Mouse (Mus musculus) kidney, adult 2 months (tissue): ENCODE data around the gene Draxin.
A peak's percentile ranks its signal among the peaks of the same experiment; 100 is the strongest.

ENCODE experiments used
- CTCF ChIP-seq: fragments of 200-500 bp; conservative IDR thresholded peaks from 2 replicates; pipeline ENCODE4 v1.5.1; 2011; ENCODE audit warnings: low read depth, mild to moderate bottlenecking, control low read depth, low read length, moderate library complexity, mixed read lengths; ENCODE audit not compliant: insufficient read depth, insufficient read length
- POLR2A ChIP-seq: fragments of 200-500 bp; IDR thresholded peaks from one replicate; pipeline ENCODE4 v1.6.1; 2011; ENCODE audit warnings: low read depth, low read length, control low read depth

- peak; percentile 45 for TF ChIP-seq CTCF
- TF ChIP-seq POLR2A, result no peak
Measured at GRCm38 (mm10) chr4:148115467-148115866, 15.0 kb downstream of the Draxin start.
